8 mouse cellular contexts compared by ENCODE assay signal in the genomic region with DNA sequence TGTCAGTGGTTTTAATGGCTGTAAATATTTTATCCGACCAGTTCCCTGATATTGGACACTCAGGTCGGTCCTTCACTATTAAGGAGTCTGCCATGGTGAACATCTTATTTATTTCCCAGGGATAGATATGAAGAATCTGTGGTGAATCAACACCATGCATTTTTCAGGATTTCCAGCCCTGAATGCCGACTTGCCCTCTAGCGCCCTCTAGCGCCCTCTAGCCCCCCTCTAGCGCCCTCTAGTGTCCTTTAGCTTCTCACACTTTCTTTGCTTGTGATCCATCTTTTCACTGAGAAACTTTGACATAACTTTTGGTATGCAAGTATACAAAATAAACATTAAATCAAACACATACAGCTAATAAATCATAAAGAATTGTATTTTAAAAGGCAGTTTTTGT. TPM values are rescaled to one million over a fixed set of nuclear protein-coding genes. Genes with fewer than 3 reads are reported as not detected.
DNase-seq lines count a peak whose midpoint lies in the region; TF ChIP-seq lines count a peak whose summit lies in the region.

No protein-coding gene starts in this region.

- no peak overlapping the region for H3K4me3 ChIP-seq in heart, adult 2 months
- no peak overlapping the region for H3K4me3 ChIP-seq in cerebellum, adult 2 months (replicated peaks; ENCODE audit: insufficient read depth, low read depth, low read length)

- peak; percentile 40 to 78 for DNase-seq in heart, adult 2 months
- no peak for DNase-seq in heart, postnatal 25 days (ENCODE audit: low spot score)
- peak; percentile 25 to 28 for DNase-seq in urinary bladder, adult 18-20 months (ENCODE audit: low spot score in 2 of 2)
- no peak for DNase-seq in urinary bladder, postnatal 4 days (ENCODE audit: low spot score in 2 of 2)
- peak; percentile 57 to 75 for DNase-seq in cerebellum, adult 2 months
- DNase-seq in induced T-regulatory cell, adult 2 months (ENCODE audit: low read depth) = peak; percentile 82
- DNase-seq in lung, postnatal 14 days = peak; percentile 74
- peak; percentile 60 for DNase-seq in thymus, postnatal 25 days

- no peaks in the 10 kb centered on the region for H3K4me1 ChIP-seq in heart, adult 2 months (ENCODE audit: control insufficient read depth, insufficient read depth, low read length)
- H3K4me1 ChIP-seq in cerebellum, adult 2 months (ENCODE audit: control insufficient read depth, insufficient read depth, low read length) = no peaks in the 10 kb centered on the region

- no peak overlapping the region for H3K27ac ChIP-seq in heart, adult 2 months
- no peak overlapping the region for H3K27ac ChIP-seq in cerebellum, adult 2 months (ENCODE audit: insufficient read depth, low read length)

- no peaks in the 10 kb centered on the region for H3K79me2 ChIP-seq in heart, adult 2 months (replicated peaks; ENCODE audit: control insufficient read depth, insufficient read depth, low read length)

- TF ChIP-seq CTCF in heart, adult 2 months (IDR thresholded peaks at IDR 0.05) = no peak
- TF ChIP-seq CTCF in cerebellum, adult 2 months (IDR thresholded peaks at IDR 0.05; ENCODE audit: borderline replicate concordance, insufficient read depth, low read depth, low read length) = peak; percentile 99

- intact Hi-C loops in heart, adult 2 months (cut with DNase I) = loop anchor here (1.0 to 5.0 kb wide), 3 partner anchors 44 to 267 kb away; a partner anchor contains a TSS
- intact Hi-C loops in heart, postnatal 25 days (cut with DNase I) = loop anchor here (1.0 to 5.0 kb wide), 3 partner anchors 49 to 267 kb away; no protein-coding TSS in a partner anchor

- H3K36me3 ChIP-seq in heart, adult 2 months (ENCODE audit: control insufficient read depth, insufficient read depth, low read length) = no peaks in the 10 kb centered on the region

- no peaks in the 10 kb centered on the region for H3K27me3 ChIP-seq in heart, adult 2 months (ENCODE audit: control insufficient read depth, insufficient read depth, low read length)
- no peaks in the 10 kb centered on the region for H3K27me3 ChIP-seq in cerebellum, adult 2 months (ENCODE audit: control insufficient read depth, insufficient read depth, low read length)

- no peak overlapping the region for H3K9ac ChIP-seq in heart, adult 2 months (ENCODE audit: low read depth, low read length)

- WGBS in heart, adult 2 months = 9% methylated on average over 6 of the region's 6 CpGs
- WGBS in cerebellum, adult 2 months = 9% methylated on average over 6 of the region's 6 CpGs

- no peak for TF ChIP-seq POLR2A in heart, adult 2 months (IDR thresholded peaks at IDR 0.05; ENCODE audit: insufficient read depth, low read depth, low read length)
- no peak for TF ChIP-seq POLR2A in cerebellum, adult 2 months (IDR thresholded peaks at IDR 0.05; ENCODE audit: borderline replicate concordance, insufficient read depth, low read length)

- peak; percentile 46; the same call in 1 of the 2 replicates for TF ChIP-seq EP300 in heart, adult 2 months (IDR thresholded peaks at IDR 0.05; ENCODE audit: insufficient read depth, low read depth, low read length)

RNA-seq across cellular contexts. Expression of a gene that starts 22.8 kb away (rescaled TPM):
- 1 to 10 TPM; 7.2 to 8.3 TPM for total RNA-seq in heart, adult 2 months (2021)
- polyA plus RNA-seq in heart, adult 2 months (2012; rRNA removed) = 22.8 and 24.3 TPM in 2 replicates
- total RNA-seq in heart, postnatal 25 days (2021) = 10 to 100 TPM; 13.2 to 14.5 TPM
- 0.59 and 0.63 TPM in 2 replicates for polyA plus RNA-seq in cerebellum, adult 2 months (2012; rRNA removed)

RNA-seq across cellular contexts. Expression of a gene that starts 45.8 kb away (rescaled TPM):
- 10 to 100 TPM; 11.8 to 14.1 TPM for total RNA-seq in heart, adult 2 months (2021)
- 5.9 and 8.3 TPM in 2 replicates for polyA plus RNA-seq in heart, adult 2 months (2012; rRNA removed)
- total RNA-seq in heart, postnatal 25 days (2021) = 10 to 100 TPM; 11.3 to 11.6 TPM
- 118 and 126 TPM in 2 replicates for polyA plus RNA-seq in cerebellum, adult 2 months (2012; rRNA removed)

Comparison
In these comparisons a context has a peak if more than half of its experiments do, and no peak if none do; other contexts are left out.
1. DNase-seq: peak in heart, adult 2 months (2 of 2), urinary bladder, adult 18-20 months (2 of 2), cerebellum, adult 2 months (2 of 2), induced T-regulatory cell, adult 2 months (single experiment), lung, postnatal 14 days (single experiment) and thymus, postnatal 25 days (single experiment); none in heart, postnatal 25 days (single experiment) and urinary bladder, postnatal 4 days (0 of 2).